Mouse (Mus musculus): ENCODE data around the gene Hemgn.

DNA sequence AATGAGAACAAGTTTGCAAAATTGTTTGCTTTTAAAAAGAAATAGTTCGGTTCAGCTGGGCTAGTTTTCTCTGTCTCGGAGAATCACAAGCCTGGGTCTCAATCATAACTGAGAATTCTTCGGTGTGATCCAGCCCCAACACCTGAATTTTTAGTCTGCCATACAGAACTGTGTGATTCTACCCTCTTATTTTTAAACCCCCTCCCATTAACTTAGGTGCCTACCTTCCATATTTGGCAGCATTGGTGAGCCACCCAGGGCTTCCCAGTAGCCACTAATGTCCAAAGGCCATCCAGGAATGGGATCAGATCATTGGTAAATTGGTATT is 67.6 kb downstream of the Hemgn start:
- TF ChIP-seq CTCF (IDR thresholded peaks at IDR 0.05; ENCODE audit: low read depth) (no peak), EP300 (optimal IDR thresholded peaks at IDR 0.05) (no peak)
